Mouse (Mus musculus) heart, embryonic 10.5 days (tissue): ENCODE data around the gene Gramd4. TPM values are rescaled to one million over a fixed set of nuclear protein-coding genes. Genes with fewer than 3 reads are reported as not detected.

ENCODE experiments used
- DNase-seq: peaks from one replicate; pipeline ENCODE4 v3.0.0-alpha.2; 2017; ENCODE audit warnings: low spot score
- H3K27ac ChIP-seq: fragments of 300-500 bp; sonication (generic); 2 replicates; pipeline ENCODE4 v1.5.1; 2016; ENCODE audit warnings: mild to moderate bottlenecking
- H3K27me3 ChIP-seq: fragments of 300-500 bp; sonication (generic); 2 replicates; pipeline ENCODE4 v1.6.1; 2016; ENCODE audit warnings: mild to moderate bottlenecking; ENCODE audit not compliant: poor library complexity, insufficient read depth, severe bottlenecking
- H3K36me3 ChIP-seq: fragments of 300-500 bp; sonication (generic); 2 replicates; pipeline ENCODE4 v1.6.1; 2016; ENCODE audit warnings: mild to moderate bottlenecking, moderate library complexity
- H3K4me1 ChIP-seq: fragments of 300-500 bp; sonication (generic); 2 replicates; pipeline ENCODE4 v1.6.1; 2016; ENCODE audit warnings: mild to moderate bottlenecking
- H3K4me3 ChIP-seq: fragments of 300-500 bp; sonication (generic); 2 replicates; pipeline ENCODE4 v1.5.1; 2016; ENCODE audit warnings: mild to moderate bottlenecking, moderate library complexity
- H3K9me3 ChIP-seq: fragments of 300-500 bp; sonication (generic); 2 replicates; pipeline ENCODE4 v1.6.1; 2016; ENCODE audit warnings: mild to moderate bottlenecking, moderate library complexity
- WGBS: fragments of 180-500 bp; shearing (Covaris S2); methylation state at CpG from one replicate; pipeline ENCODE4 v1.1.7; 2016; 5-methylcytosine and 5-hydroxymethylcytosine counted together
- polyA plus RNA-seq: library from polyadenylated mRNA; unstranded; fragments of >200 nt; fragmentation: Nextera tagmentation; extraction: Ambion mirVana; gene quantifications from 2 replicates; pipeline ENCODE4 v1.2.1, GENCODE M21; 2016

Gene Gramd4
- polyA plus RNA-seq, 1 experiment from 2014 or later, result 9.6 TPM

GRCm38 (mm10) chr15:86032811-86033190 is 24.7 kb upstream of the Gramd4 start:
- 3% methylated on average over 38 of the region's 38 CpGs for WGBS
- peaks cover 53% of the 10 kb centered on the region for H3K4me1 ChIP-seq
- DNase-seq, result no peak
- H3K4me3 ChIP-seq, result peak overlapping the region; percentile 76
- H3K27ac ChIP-seq, result peak overlapping the region; percentile 90
- H3K9me3 ChIP-seq, result no peaks in the 10 kb centered on the region
- H3K36me3 ChIP-seq, result peaks cover 20% of the 10 kb centered on the region
- peaks cover 51% of the 10 kb centered on the region for H3K27me3 ChIP-seq

- no peak for DNase-seq
- peaks cover 20% of the 10 kb centered on the region for H3K36me3 ChIP-seq
- peaks cover 51% of the 10 kb centered on the region for H3K27me3 ChIP-seq
- under 1% methylated on average over 80 of the region's 80 CpGs for WGBS
- peaks cover 48% of the 10 kb centered on the region for H3K4me1 ChIP-seq
- peak within 1 kb of the TSS; percentile 76 for H3K4me3 ChIP-seq
- peak within 1 kb of the TSS; percentile 90 for H3K27ac ChIP-seq
- no peaks in the 10 kb centered on the region for H3K9me3 ChIP-seq
Observed at GRCm38 (mm10) chr15:86033191-86033841, 24.2 kb upstream of the Gramd4 start, which contains the start of gene Celsr1. Gene Celsr1, minus strand, starts transcription at chr15:86033777.

GRCm38 (mm10) chr15:86034021-86034523 is 23.4 kb upstream of the Gramd4 start:
- Histone ChIP-seq H3K27ac (peak overlapping the region; percentile 90), H3K36me3 (peaks cover 20% of the 10 kb centered on the region), H3K4me3 (peak overlapping the region; percentile 76), H3K9me3 (no peaks in the 10 kb centered on the region), H3K27me3 (peaks cover 51% of the 10 kb centered on the region), H3K4me1 (peaks cover 45% of the 10 kb centered on the region)
- DNase-seq, result peak; percentile 93
- 0% methylated on average over 43 of the region's 44 CpGs for WGBS

GRCm38 (mm10) chr15:86034781-86035360 is 22.6 kb upstream of the Gramd4 start:
- no peaks in the 10 kb centered on the region for H3K9me3 ChIP-seq
- no peak for DNase-seq
- H3K4me3 ChIP-seq, result peak overlapping the region; percentile 76
- 6% methylated on average over 12 of the region's 12 CpGs for WGBS
- peaks cover 38% of the 10 kb centered on the region for H3K4me1 ChIP-seq
- peaks cover 58% of the 10 kb centered on the region for H3K27me3 ChIP-seq
- H3K36me3 ChIP-seq, result peaks cover 19% of the 10 kb centered on the region
- H3K27ac ChIP-seq, result peak overlapping the region; percentile 90

- H3K27me3 ChIP-seq, result peaks cover 60% of the 10 kb centered on the region
- H3K27ac ChIP-seq, result no peak overlapping the region
- H3K9me3 ChIP-seq, result no peaks in the 10 kb centered on the region
- no peak overlapping the region for H3K4me3 ChIP-seq
- DNase-seq, result no peak
- WGBS, result 59% methylated on average over 3 of the region's 3 CpGs
- peaks cover 33% of the 10 kb centered on the region for H3K4me1 ChIP-seq
- H3K36me3 ChIP-seq, result peaks cover 10% of the 10 kb centered on the region
Observed at GRCm38 (mm10) chr15:86035913-86036312, 21.6 kb upstream of the Gramd4 start.

GRCm38 (mm10) chr15:86038802-86039201 is 18.7 kb upstream of the Gramd4 start:
- DNase-seq, result peak; percentile 86
- WGBS, result 0% methylated on average over 2 of the region's 2 CpGs
- Histone ChIP-seq H3K27me3 (peaks cover 56% of the 10 kb centered on the region), H3K4me1 (peaks cover 17% of the 10 kb centered on the region), H3K4me3 (no peak overlapping the region), H3K36me3 (no peaks in the 10 kb centered on the region), H3K27ac (no peak overlapping the region), H3K9me3 (no peaks in the 10 kb centered on the region)

- H3K27me3 ChIP-seq, result peaks cover 46% of the 10 kb centered on the region
- H3K4me1 ChIP-seq, result 0 out of 2 replicates have a peak, but pooled peaks cover 4% of the 10 kb centered on the region
- 86% methylated on average over 5 of the region's 5 CpGs for WGBS
- H3K4me3 ChIP-seq, result no peak overlapping the region
- no peak overlapping the region for H3K27ac ChIP-seq
- H3K36me3 ChIP-seq, result no peaks in the 10 kb centered on the region
- no peaks in the 10 kb centered on the region for H3K9me3 ChIP-seq
- no peak for DNase-seq
Observed at GRCm38 (mm10) chr15:86041421-86041820, 16.1 kb upstream of the Gramd4 start.

GRCm38 (mm10) chr15:86042364-86042763 is 15.1 kb upstream of the Gramd4 start:
- no peaks in the 10 kb centered on the region for H3K9me3 ChIP-seq
- no peaks in the 10 kb centered on the region for H3K36me3 ChIP-seq
- no peak for DNase-seq
- WGBS, result 42% methylated on average over 4 of the region's 4 CpGs
- H3K4me1 ChIP-seq, result 0 out of 2 replicates have a peak, but pooled peaks cover 4% of the 10 kb centered on the region
- peaks cover 46% of the 10 kb centered on the region for H3K27me3 ChIP-seq
- no peak overlapping the region for H3K4me3 ChIP-seq
- H3K27ac ChIP-seq, result no peak overlapping the region

GRCm38 (mm10) chr15:86049510-86049909 is 8.0 kb upstream of the Gramd4 start:
- 79% methylated on average over 3 of the region's 3 CpGs for WGBS
- no peak for DNase-seq
- Histone ChIP-seq H3K27me3 (peaks cover 8% of the 10 kb centered on the region; the same call in 1 of the 2 replicates), H3K27ac (no peak overlapping the region), H3K9me3 (no peaks in the 10 kb centered on the region), H3K36me3 (no peaks in the 10 kb centered on the region), H3K4me1 (peaks cover 14% of the 10 kb centered on the region), H3K4me3 (no peak overlapping the region)

- 81% methylated on average over 4 of the region's 4 CpGs for WGBS
- Histone ChIP-seq H3K4me3 (no peak overlapping the region), H3K36me3 (no peaks in the 10 kb centered on the region), H3K27ac (no peak overlapping the region), H3K27me3 (peaks cover 8% of the 10 kb centered on the region; the same call in 1 of the 2 replicates), H3K9me3 (no peaks in the 10 kb centered on the region), H3K4me1 (peaks cover 19% of the 10 kb centered on the region)
- DNase-seq, result no peak
Observed at GRCm38 (mm10) chr15:86050170-86050743, 7.2 kb upstream of the Gramd4 start.

- Histone ChIP-seq H3K27ac (no peak overlapping the region), H3K9me3 (no peaks in the 10 kb centered on the region), H3K36me3 (no peaks in the 10 kb centered on the region), H3K4me3 (no peak overlapping the region), H3K27me3 (peaks cover 8% of the 10 kb centered on the region; the same call in 1 of the 2 replicates), H3K4me1 (peaks cover 24% of the 10 kb centered on the region)
- DNase-seq, result no peak
- WGBS, result 71% methylated on average over 10 of the region's 10 CpGs
Observed at GRCm38 (mm10) chr15:86051152-86051551, 6.3 kb upstream of the Gramd4 start.

GRCm38 (mm10) chr15:86051878-86052478 is 5.5 kb upstream of the Gramd4 start:
- Histone ChIP-seq H3K27ac (no peak overlapping the region), H3K4me1 (peaks cover 29% of the 10 kb centered on the region), H3K27me3 (peaks cover 8% of the 10 kb centered on the region; the same call in 1 of the 2 replicates), H3K36me3 (no peaks in the 10 kb centered on the region), H3K4me3 (no peak overlapping the region), H3K9me3 (no peaks in the 10 kb centered on the region)
- DNase-seq, result no peak
- WGBS, result 75% methylated on average over 6 of the region's 6 CpGs
